In genomic region chr12:85110011-85110697, GRCm38 (mm10) we compare ENCODE assay signal across 8 mouse cellular contexts. TPM values are rescaled to one million over a fixed set of nuclear protein-coding genes. Genes with fewer than 3 reads are reported as not detected.
DNase-seq lines count a peak whose midpoint lies in the region; ATAC-seq and TF ChIP-seq lines count a peak whose summit lies in the region.

No protein-coding gene starts in this region.

- H3K4me2 ChIP-seq in forebrain, embryonic 14.5 days (ENCODE audit: low read length): peak overlapping the region; percentile 71
- H3K4me2 ChIP-seq in neural tube, embryonic 12.5 days (replicated peaks): peak overlapping the region; percentile 87

- intact Hi-C loops in left cerebral cortex, postnatal 14 days (cut with DNase I): no loop called here

- H3K27ac ChIP-seq in forebrain, embryonic 14.5 days (ENCODE audit: low read depth, low read length): peak overlapping the region; percentile 78; the same call in 1 of the 2 replicates
- H3K27ac ChIP-seq in limb, embryonic 10.5 days: peak overlapping the region; percentile 95
- 0 out of 2 replicates have a peak overlapping the region, but pooled peaks have one; percentile 29 for H3K27ac ChIP-seq in neural tube, embryonic 12.5 days

- peak; percentile 16 for DNase-seq in kidney, adult 18-20 months
- no peak for DNase-seq in kidney, postnatal 10 days
- DNase-seq in Patski (ENCODE audit: low read depth, low spot score): no peak
- DNase-seq in forebrain, embryonic 14.5 days (ENCODE audit: low spot score): peak; percentile 17
- DNase-seq in limb, embryonic 10.5 days (ENCODE audit: low spot score): no peak
- DNase-seq in left cerebral cortex, postnatal 14 days (ENCODE audit: low spot score in 2 of 2): no peak
- no peak for DNase-seq in B cell, adult 2 months

- in situ Hi-C loops in Patski (cut with MboI; ENCODE audit: low pct_unique_long_range_greater_than_20kb): no loop called here

- 12% methylated on average over 18 of the region's 18 CpGs for WGBS in forebrain, embryonic 14.5 days
- 17% methylated on average over 18 of the region's 18 CpGs for WGBS in limb, embryonic 10.5 days
- WGBS in neural tube, embryonic 12.5 days: 17% methylated on average over 18 of the region's 18 CpGs

- POLR2A ChIA-PET in Patski (lab: Charles Lee): interaction anchor here (1.0 kb wide), 1 partner anchor 19 kb away, joined by 3 read pairs; no protein-coding TSS in a partner anchor

- no peak for TF ChIP-seq CTCF in Patski (IDR thresholded peaks at IDR 0.05)

- H3K9ac ChIP-seq in forebrain, embryonic 14.5 days (ENCODE audit: low read length): peak overlapping the region; percentile 97
- H3K9ac ChIP-seq in neural tube, embryonic 12.5 days: peak overlapping the region; percentile 95

- peak overlapping the region; percentile 99 for H3K4me3 ChIP-seq in forebrain, embryonic 14.5 days (ENCODE audit: low read depth, low read length)
- H3K4me3 ChIP-seq in limb, embryonic 10.5 days: peak overlapping the region; percentile 94
- peak overlapping the region; percentile 97 for H3K4me3 ChIP-seq in neural tube, embryonic 12.5 days

- H3K27me3 ChIP-seq in Patski: no peaks in the 10 kb centered on the region
- H3K27me3 ChIP-seq in forebrain, embryonic 14.5 days (replicated peaks; ENCODE audit: control insufficient read depth, insufficient read depth, low read length): no peaks in the 10 kb centered on the region
- H3K27me3 ChIP-seq in limb, embryonic 10.5 days (ENCODE audit: low read depth, poor library complexity, severe bottlenecking): 0 out of 2 replicates have a peak, but pooled peaks cover 8% of the 10 kb centered on the region
- H3K27me3 ChIP-seq in neural tube, embryonic 12.5 days (replicated peaks): no peaks in the 10 kb centered on the region

- no peaks in the 10 kb centered on the region for H3K9me3 ChIP-seq in forebrain, embryonic 14.5 days (replicated peaks; ENCODE audit: control insufficient read depth, low read length)
- H3K9me3 ChIP-seq in limb, embryonic 10.5 days (replicated peaks): no peaks in the 10 kb centered on the region
- H3K9me3 ChIP-seq in neural tube, embryonic 12.5 days: no peaks in the 10 kb centered on the region

- H3K4me1 ChIP-seq in forebrain, embryonic 14.5 days (ENCODE audit: control insufficient read depth, insufficient read depth, low read length): peaks cover 15% of the 10 kb centered on the region
- H3K4me1 ChIP-seq in limb, embryonic 10.5 days: peaks cover 35% of the 10 kb centered on the region
- peaks cover 28% of the 10 kb centered on the region for H3K4me1 ChIP-seq in neural tube, embryonic 12.5 days

- H3K36me3 ChIP-seq in forebrain, embryonic 14.5 days (ENCODE audit: control insufficient read depth, insufficient read depth, low read length): peaks cover 17% of the 10 kb centered on the region
- peaks cover 20% of the 10 kb centered on the region for H3K36me3 ChIP-seq in limb, embryonic 10.5 days
- peaks cover 3% of the 10 kb centered on the region for H3K36me3 ChIP-seq in neural tube, embryonic 12.5 days

- peak; percentile 17 for ATAC-seq in Patski
- peak; percentile 9; the same call in 1 of the 2 replicates for ATAC-seq in forebrain, embryonic 14.5 days
- peak; percentile 1; the same call in 1 of the 2 replicates for ATAC-seq in neural tube, embryonic 12.5 days (ENCODE audit: low FRiP score, low read depth)

- CTCF ChIA-PET in Patski (lab: Charles Lee): interaction anchor here (0.7 to 2.1 kb wide), 3 partner anchors 15 to 23 kb away, joined by 3 to 7 read pairs (median 7); no protein-coding TSS in a partner anchor

RNA-seq across cellular contexts. Expression of gene Prox2, which starts 0.4 kb away (rescaled TPM):
- polyA plus RNA-seq in Patski (2021): 2.7 TPM
- polyA plus RNA-seq in forebrain, embryonic 14.5 days (2014; fragmentation: Nextera tagmentation; extraction: Ambion mirVana): 1.3 and 1.6 TPM in 2 replicates
- polyA plus RNA-seq in limb, embryonic 10.5 days (2016; fragmentation: Nextera tagmentation; extraction: Ambion mirVana): 2.4 and 2.7 TPM in 2 replicates
- 4.2 and 5.6 TPM in 2 replicates for polyA plus RNA-seq in neural tube, embryonic 12.5 days (2016; fragmentation: Nextera tagmentation; extraction: Ambion mirVana)
- total RNA-seq in left cerebral cortex, postnatal 14 days (2021): 1 to 10 TPM; 1.0 to 1.2 TPM

RNA-seq across cellular contexts. Expression of gene Dlst, which starts 0.5 kb away (rescaled TPM):
- 194 TPM for polyA plus RNA-seq in Patski (2021)
- polyA plus RNA-seq in forebrain, embryonic 14.5 days (2014; fragmentation: Nextera tagmentation; extraction: Ambion mirVana): 77.5 and 87.1 TPM in 2 replicates
- polyA plus RNA-seq in limb, embryonic 10.5 days (2016; fragmentation: Nextera tagmentation; extraction: Ambion mirVana): 116 and 123 TPM in 2 replicates
- 114 and 116 TPM in 2 replicates for polyA plus RNA-seq in neural tube, embryonic 12.5 days (2016; fragmentation: Nextera tagmentation; extraction: Ambion mirVana)
- total RNA-seq in left cerebral cortex, postnatal 14 days (2021): 100 to 1,000 TPM; 173 TPM

RNA-seq across cellular contexts. Expression of gene Rps6kl1, which starts 40.9 kb away (rescaled TPM):
- 0.60 TPM for polyA plus RNA-seq in Patski (2021)
- polyA plus RNA-seq in forebrain, embryonic 14.5 days (2014; fragmentation: Nextera tagmentation; extraction: Ambion mirVana): 11.7 and 16.6 TPM in 2 replicates
- 0.39 and 0.45 TPM in 2 replicates for polyA plus RNA-seq in limb, embryonic 10.5 days (2016; fragmentation: Nextera tagmentation; extraction: Ambion mirVana)
- 13.3 and 14.6 TPM in 2 replicates for polyA plus RNA-seq in neural tube, embryonic 12.5 days (2016; fragmentation: Nextera tagmentation; extraction: Ambion mirVana)
- 10 to 100 TPM; 37.9 to 41.1 TPM for total RNA-seq in left cerebral cortex, postnatal 14 days (2021)

Comparison
In these comparisons a context has a peak if more than half of its experiments do, and no peak if none do; other contexts are left out.
1. DNase-seq: peak in kidney, adult 18-20 months (single experiment) and forebrain, embryonic 14.5 days (single experiment); none in kidney, postnatal 10 days (single experiment), Patski (single experiment), limb, embryonic 10.5 days (single experiment), left cerebral cortex, postnatal 14 days (0 of 2) and B cell, adult 2 months (0 of 2).
2. H3K27ac ChIP-seq: peak in every context shown above with its lines; median percentile 95 in limb, embryonic 10.5 days; 78 in forebrain, embryonic 14.5 days; 29 in neural tube, embryonic 12.5 days.
3. Peak in every context shown above with its lines, with median percentiles within 50 percentile points of each other: ATAC-seq and H3K4me3 ChIP-seq.